ENCODE assay signal across 8 mouse cellular contexts in genomic region chr17:79356071-79356601, GRCm38 (mm10). TPM values are rescaled to one million over a fixed set of nuclear protein-coding genes. Genes with fewer than 3 reads are reported as not detected.
DNase-seq lines count a peak whose midpoint lies in the region; ATAC-seq and TF ChIP-seq lines count a peak whose summit lies in the region.

No protein-coding gene starts in this region.

- no peak for ATAC-seq in lung, embryonic 15.5 days (ENCODE audit: borderline replicate concordance, extremely low read depth, low FRiP score, low TSS enrichment)
- ATAC-seq in neural tube, embryonic 13.5 days (ENCODE audit: low read depth) = peak; percentile 51

- peak overlapping the region; percentile 81 for H3K27ac ChIP-seq in lung, embryonic 15.5 days
- H3K27ac ChIP-seq in cortical plate, adult 2 months (ENCODE audit: insufficient read depth, low read length) = peak overlapping the region; percentile 86
- peak overlapping the region; percentile 96 for H3K27ac ChIP-seq in neural tube, embryonic 13.5 days (replicated peaks)

- H3K36me3 ChIP-seq in lung, embryonic 15.5 days = no peaks in the 10 kb centered on the region
- no peaks in the 10 kb centered on the region for H3K36me3 ChIP-seq in neural tube, embryonic 13.5 days

- intact Hi-C loops in left cerebral cortex, postnatal 36 days (cut with DNase I) = loop anchor here (5.0 to 10.0 kb wide), 3 partner anchors 124 to 241 kb away; no protein-coding TSS in a partner anchor

- WGBS in lung, embryonic 15.5 days = 4% methylated on average over 24 of the region's 24 CpGs
- 9% methylated on average over 24 of the region's 24 CpGs for WGBS in neural tube, embryonic 13.5 days

- no peak for DNase-seq in lung, postnatal 36 days
- peak; percentile 57 for DNase-seq in heart, postnatal 4 days
- peak; percentile 56 for DNase-seq in liver
- no peak for DNase-seq in left cerebral cortex, postnatal 36 days (ENCODE audit: low spot score in 2 of 2)
- DNase-seq in frontal cortex, postnatal 25 days (ENCODE audit: low spot score in 2 of 2) = no peak

- TF ChIP-seq CTCF in cortical plate, adult 2 months (IDR thresholded peaks at IDR 0.05; ENCODE audit: extremely low read depth, insufficient read depth, low read length) = no peak

- TF ChIP-seq POLR2A in cortical plate, adult 2 months (IDR thresholded peaks at IDR 0.05; ENCODE audit: extremely low read depth, insufficient read depth, low read length) = no peak

- peak overlapping the region; percentile 60 for H3K4me3 ChIP-seq in lung, embryonic 15.5 days
- H3K4me3 ChIP-seq in cortical plate, adult 2 months (ENCODE audit: insufficient read depth, low read length) = peak overlapping the region; percentile 98
- peak overlapping the region; percentile 84 for H3K4me3 ChIP-seq in neural tube, embryonic 13.5 days

- 0 out of 2 replicates have a peak, but pooled peaks cover 4% of the 10 kb centered on the region for H3K27me3 ChIP-seq in lung, embryonic 15.5 days
- H3K27me3 ChIP-seq in neural tube, embryonic 13.5 days = peaks cover 21% of the 10 kb centered on the region; the same call in 1 of the 2 replicates

- peaks cover 28% of the 10 kb centered on the region for H3K4me1 ChIP-seq in lung, embryonic 15.5 days
- H3K4me1 ChIP-seq in cortical plate, adult 2 months (ENCODE audit: control insufficient read depth, insufficient read depth, low read length) = no peaks in the 10 kb centered on the region
- peaks cover 34% of the 10 kb centered on the region for H3K4me1 ChIP-seq in neural tube, embryonic 13.5 days (replicated peaks)

- peak overlapping the region; percentile 49 for H3K9ac ChIP-seq in lung, embryonic 15.5 days
- H3K9ac ChIP-seq in neural tube, embryonic 13.5 days = peak overlapping the region; percentile 91

- H3K9me3 ChIP-seq in lung, embryonic 15.5 days = no peaks in the 10 kb centered on the region
- no peaks in the 10 kb centered on the region for H3K9me3 ChIP-seq in neural tube, embryonic 13.5 days

- peak overlapping the region; percentile 89 for H3K4me2 ChIP-seq in lung, embryonic 15.5 days
- peak overlapping the region; percentile 86 for H3K4me2 ChIP-seq in neural tube, embryonic 13.5 days

RNA-seq across cellular contexts. Expression of gene Cdc42ep3, which starts 1.2 kb away (rescaled TPM):
- polyA plus RNA-seq in lung, embryonic 15.5 days (2015; fragmentation: Nextera tagmentation; extraction: Ambion mirVana) = 73.0 and 81.0 TPM in 2 replicates
- 15.7 and 19.5 TPM in 2 replicates for polyA plus RNA-seq in cortical plate, adult 2 months (2012; rRNA removed)
- total RNA-seq in heart, postnatal 4 days (2021) = 10 to 100 TPM; 46.1 to 47.5 TPM
- 42.6 and 43.2 TPM in 2 replicates for polyA plus RNA-seq in neural tube, embryonic 13.5 days (2015; fragmentation: Nextera tagmentation; extraction: Ambion mirVana)
- 10 to 100 TPM; 17.3 to 19.5 TPM for total RNA-seq in left cerebral cortex, postnatal 36 days (2021)

Comparison
In these comparisons a context has a peak if more than half of its experiments do, and no peak if none do; other contexts are left out.
1. DNase-seq: peak in heart, postnatal 4 days (single experiment) and liver (single experiment); none in lung, postnatal 36 days (single experiment), left cerebral cortex, postnatal 36 days (0 of 2) and frontal cortex, postnatal 25 days (0 of 2).
2. Peak in every context shown above with its lines, with median percentiles within 50 percentile points of each other: H3K27ac ChIP-seq and H3K4me3 ChIP-seq.